Mouse (Mus musculus) midbrain, embryonic 11.5 days (tissue): ENCODE results near the gene Syt2. TPM values are rescaled to one million over a fixed set of nuclear protein-coding genes. Genes with fewer than 3 reads are reported as not detected.

ENCODE experiments used
- ATAC-seq: fragments of 200-750 bp; cut with Nextera tagmentation; 2 replicates; pipeline ENCODE4 v1.8.0; 2017; ENCODE audit warnings: moderate TSS enrichment, moderate library complexity; ENCODE audit not compliant: low FRiP score
- DNase-seq: peaks from one replicate; pipeline ENCODE4 v3.0.0; 2015; ENCODE audit warnings: low spot score; ENCODE audit errors: missing footprints
- H3K27ac ChIP-seq: fragments of 300-500 bp; sonication (generic); 2 replicates; pipeline ENCODE4 v1.5.1; 2014; ENCODE audit warnings: low read depth, low read length
- H3K27me3 ChIP-seq: fragments of 300-500 bp; sonication (generic); 2 replicates; pipeline ENCODE4 v1.6.1; 2014; ENCODE audit warnings: mild to moderate bottlenecking, low read length, moderate library complexity, mixed read lengths; ENCODE audit not compliant: control insufficient read depth, insufficient read depth
- H3K36me3 ChIP-seq: fragments of 300-500 bp; sonication (generic); 2 replicates; pipeline ENCODE4 v1.6.1; 2014; ENCODE audit warnings: mild to moderate bottlenecking, low read length, moderate library complexity, mixed read lengths; ENCODE audit not compliant: control insufficient read depth, insufficient read depth
- H3K4me1 ChIP-seq: fragments of 300-500 bp; sonication (generic); 2 replicates; pipeline ENCODE4 v1.6.1; 2014; ENCODE audit warnings: low read length; ENCODE audit not compliant: control insufficient read depth, insufficient read depth
- H3K4me2 ChIP-seq: fragments of 300-500 bp; sonication (generic); 2 replicates; pipeline ENCODE4 v1.6.1; 2014; ENCODE audit warnings: mild to moderate bottlenecking, moderate library complexity
- H3K4me3 ChIP-seq: fragments of 300-500 bp; sonication (generic); 2 replicates; pipeline ENCODE4 v1.5.1; 2014; ENCODE audit warnings: low read depth, low read length
- H3K9ac ChIP-seq: fragments of 300-500 bp; sonication (generic); 2 replicates; pipeline ENCODE4 v1.6.1; 2014; ENCODE audit warnings: low read length
- H3K9me3 ChIP-seq: fragments of 300-500 bp; sonication (generic); 2 replicates; pipeline ENCODE4 v1.6.1; 2016; ENCODE audit warnings: low read length; ENCODE audit not compliant: control insufficient read depth
- WGBS: fragments of 180-500 bp; shearing (Covaris S2); extraction: QIAGEN DNeasy Blood & Tissue Kit; methylation state at CpG from one replicate; pipeline ENCODE4 v1.1.7; 2014; 5-methylcytosine and 5-hydroxymethylcytosine counted together
- polyA plus RNA-seq: library from polyadenylated mRNA; unstranded; fragments of >200 nt; fragmentation: Nextera tagmentation; extraction: Ambion mirVana; gene quantifications from 2 replicates; pipeline ENCODE4 v1.2.1, GENCODE M21; 2014

The Syt2 gene
- polyA plus RNA-seq, 1 experiment from 2014 or later: 1.6 TPM

- H3K27me3 ChIP-seq: no peaks in the 10 kb centered on the region
- DNase-seq: no peak
- H3K36me3 ChIP-seq: no peaks in the 10 kb centered on the region
- no peak overlapping the region for H3K4me3 ChIP-seq
- H3K9me3 ChIP-seq: no peaks in the 10 kb centered on the region
- WGBS: 95% methylated on average over 4 of the region's 4 CpGs
- H3K27ac ChIP-seq: no peak overlapping the region
- no peaks in the 10 kb centered on the region for H3K4me1 ChIP-seq
- no peak for ATAC-seq
- H3K9ac ChIP-seq: no peak overlapping the region
- H3K4me2 ChIP-seq: no peak overlapping the region
Measured at GRCm38 (mm10) chr1:134763250-134763649, 116.8 kb downstream of the Syt2 start.

- H3K4me2 ChIP-seq: no peak overlapping the region
- no peak overlapping the region for H3K4me3 ChIP-seq
- ATAC-seq (no peak), DNase-seq (peak; percentile 39)
- H3K9ac ChIP-seq: no peak overlapping the region
- no peaks in the 10 kb centered on the region for H3K4me1 ChIP-seq
- no peak overlapping the region for H3K27ac ChIP-seq
- H3K9me3 ChIP-seq: no peaks in the 10 kb centered on the region
- no peaks in the 10 kb centered on the region for H3K36me3 ChIP-seq
- H3K27me3 ChIP-seq: no peaks in the 10 kb centered on the region
- WGBS: 87% methylated on average over 11 of the region's 11 CpGs
Measured at GRCm38 (mm10) chr1:134763776-134764438, 117.4 kb downstream of the Syt2 start.

DNA sequence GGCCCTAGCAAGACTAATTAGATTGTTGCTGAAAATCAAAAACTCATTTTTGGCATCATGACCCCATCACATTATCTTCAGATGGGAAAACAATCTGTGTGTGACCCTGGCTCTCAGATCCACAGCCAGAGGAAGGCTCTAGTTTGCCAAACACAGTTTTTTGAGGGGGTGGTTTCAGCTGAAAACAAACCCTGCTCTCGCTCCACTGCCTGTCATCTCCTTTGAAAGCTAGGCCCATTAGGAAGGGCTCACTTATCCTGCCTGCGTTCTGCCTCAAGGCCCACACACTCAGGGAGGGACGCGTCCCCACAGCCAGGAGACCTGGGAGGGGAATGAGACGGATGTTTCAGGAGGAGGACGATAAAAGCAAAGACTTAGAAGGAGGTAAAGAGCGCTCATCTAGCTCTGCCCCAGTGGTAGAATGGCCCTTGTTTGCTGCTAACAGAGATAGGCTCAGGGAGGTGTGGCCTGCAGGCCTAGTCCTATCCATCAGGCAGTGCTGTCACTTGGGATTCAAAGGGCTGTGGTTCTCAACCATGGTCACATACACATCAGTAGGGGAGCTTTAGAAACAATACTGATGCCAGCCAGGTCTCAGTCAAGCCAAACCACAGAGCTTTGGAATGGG is 118.5 kb downstream of the Syt2 start:
- ATAC-seq (no peak), DNase-seq (peak; percentile 41)
- no peak overlapping the region for H3K4me3 ChIP-seq
- WGBS: 64% methylated on average over 7 of the region's 7 CpGs
- H3K4me1 ChIP-seq: no peaks in the 10 kb centered on the region
- no peak overlapping the region for H3K27ac ChIP-seq
- H3K9ac ChIP-seq: no peak overlapping the region
- no peaks in the 10 kb centered on the region for H3K27me3 ChIP-seq
- no peaks in the 10 kb centered on the region for H3K36me3 ChIP-seq
- no peaks in the 10 kb centered on the region for H3K9me3 ChIP-seq
- no peak overlapping the region for H3K4me2 ChIP-seq

GRCm38 (mm10) chr1:134766448-134766847 is 120.0 kb downstream of the Syt2 start:
- WGBS: 84% methylated on average over 4 of the region's 4 CpGs
- no peak overlapping the region for H3K4me2 ChIP-seq
- DNase-seq: no peak
- H3K27ac ChIP-seq: no peak overlapping the region
- ATAC-seq: no peak
- H3K4me1 ChIP-seq: no peaks in the 10 kb centered on the region
- no peaks in the 10 kb centered on the region for H3K9me3 ChIP-seq
- H3K27me3 ChIP-seq: no peaks in the 10 kb centered on the region
- no peaks in the 10 kb centered on the region for H3K36me3 ChIP-seq
- no peak overlapping the region for H3K4me3 ChIP-seq
- no peak overlapping the region for H3K9ac ChIP-seq

GRCm38 (mm10) chr1:134770312-134770711 is 123.8 kb downstream of the Syt2 start:
- no peak overlapping the region for H3K27ac ChIP-seq
- no peaks in the 10 kb centered on the region for H3K27me3 ChIP-seq
- no peak for DNase-seq
- H3K36me3 ChIP-seq: no peaks in the 10 kb centered on the region
- H3K9me3 ChIP-seq: no peaks in the 10 kb centered on the region
- H3K4me1 ChIP-seq: peaks cover 9% of the 10 kb centered on the region; the same call in 1 of the 2 replicates
- ATAC-seq: no peak
- no peak overlapping the region for H3K4me3 ChIP-seq
- H3K4me2 ChIP-seq: no peak overlapping the region
- 95% methylated on average over 5 of the region's 5 CpGs for WGBS
- no peak overlapping the region for H3K9ac ChIP-seq

GRCm38 (mm10) chr1:134771353-134771752 is 124.9 kb downstream of the Syt2 start:
- Histone ChIP-seq H3K36me3 (no peaks in the 10 kb centered on the region), H3K9ac (no peak overlapping the region), H3K27me3 (no peaks in the 10 kb centered on the region), H3K4me2 (no peak overlapping the region), H3K4me3 (no peak overlapping the region), H3K4me1 (peaks cover 9% of the 10 kb centered on the region; the same call in 1 of the 2 replicates), H3K9me3 (no peaks in the 10 kb centered on the region), H3K27ac (no peak overlapping the region)
- DNase-seq (no peak), ATAC-seq (no peak)
- WGBS: 81% methylated on average over 6 of the region's 6 CpGs

DNA sequence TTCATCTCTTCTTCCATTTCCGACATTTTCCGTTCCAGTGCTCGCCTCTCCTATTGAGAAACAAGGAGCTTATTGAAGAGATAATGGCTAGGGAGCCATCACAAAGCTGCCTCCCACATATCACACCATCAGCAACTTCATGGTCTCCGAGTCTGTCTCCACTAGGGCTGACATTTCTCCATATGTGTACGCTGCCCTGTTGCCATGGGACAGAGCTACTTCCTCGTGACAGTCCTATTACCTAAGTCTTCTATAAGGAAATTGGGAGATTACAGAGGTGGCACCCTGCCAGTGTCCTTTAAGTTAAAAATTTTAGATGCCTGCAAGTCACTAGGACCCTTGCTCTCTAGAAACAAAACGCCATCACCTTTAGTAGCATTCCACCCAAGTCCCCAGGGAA is 125.5 kb downstream of the Syt2 start:
- WGBS: 87% methylated on average over 7 of the region's 7 CpGs
- Histone ChIP-seq H3K4me3 (no peak overlapping the region), H3K36me3 (no peaks in the 10 kb centered on the region), H3K27me3 (no peaks in the 10 kb centered on the region), H3K9ac (no peak overlapping the region), H3K9me3 (no peaks in the 10 kb centered on the region), H3K4me2 (no peak overlapping the region), H3K4me1 (peaks cover 9% of the 10 kb centered on the region; the same call in 1 of the 2 replicates), H3K27ac (no peak overlapping the region)
- no peak for ATAC-seq
- DNase-seq: no peak

- Histone ChIP-seq H3K4me3 (no peak overlapping the region), H3K27me3 (no peaks in the 10 kb centered on the region), H3K4me2 (no peak overlapping the region), H3K4me1 (peaks cover 9% of the 10 kb centered on the region), H3K9me3 (no peaks in the 10 kb centered on the region), H3K9ac (no peak overlapping the region), H3K27ac (no peak overlapping the region), H3K36me3 (no peaks in the 10 kb centered on the region)
- WGBS: 86% methylated on average over 3 of the region's 3 CpGs
- ATAC-seq: no peak
- no peak for DNase-seq
Measured at GRCm38 (mm10) chr1:134772821-134773220, 126.3 kb downstream of the Syt2 start.

DNA sequence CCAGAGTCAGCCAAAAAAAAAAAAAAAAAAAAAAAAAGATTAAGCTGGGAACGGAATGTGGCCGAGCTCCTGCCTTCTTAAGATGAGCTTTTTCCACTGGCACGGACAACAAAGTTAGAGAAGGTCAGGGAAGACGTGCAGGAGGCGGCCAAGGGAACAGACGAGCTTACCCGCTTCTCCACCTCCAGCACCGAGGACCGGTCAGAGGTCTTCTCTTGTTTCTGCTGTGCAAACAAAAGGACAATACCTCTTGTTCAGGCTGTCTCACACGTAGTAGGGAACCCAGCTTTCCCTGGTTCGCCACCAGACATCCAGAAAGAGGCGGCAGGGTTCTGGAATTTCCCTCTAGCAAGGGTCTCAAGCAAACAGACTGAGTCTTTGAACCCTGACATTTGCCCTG is 126.8 kb downstream of the Syt2 start:
- Histone ChIP-seq H3K27ac (no peak overlapping the region), H3K36me3 (no peaks in the 10 kb centered on the region), H3K9ac (no peak overlapping the region), H3K4me2 (no peak overlapping the region), H3K9me3 (no peaks in the 10 kb centered on the region), H3K4me1 (peaks cover 11% of the 10 kb centered on the region), H3K4me3 (no peak overlapping the region), H3K27me3 (no peaks in the 10 kb centered on the region)
- ATAC-seq (no peak), DNase-seq (no peak)
- WGBS: 18% methylated on average over 12 of the region's 12 CpGs
